Mouse (Mus musculus) megakaryocyte, embryonic 14.5 days (primary cell): Measurements from ENCODE around the gene Fev.

Experiments
- FLI1 ChIP-seq: IDR thresholded peaks from 2 replicates; pipeline ENCODE4 v1.6.1; 2012; ENCODE audit warnings: low read length, inconsistent platforms, mixed read lengths
- GATA1 ChIP-seq: IDR thresholded peaks from 3 replicates; pipeline ENCODE4 v1.6.1; 2012; ENCODE audit warnings: mixed read lengths, low read length, inconsistent platforms, borderline replicate concordance

DNA sequence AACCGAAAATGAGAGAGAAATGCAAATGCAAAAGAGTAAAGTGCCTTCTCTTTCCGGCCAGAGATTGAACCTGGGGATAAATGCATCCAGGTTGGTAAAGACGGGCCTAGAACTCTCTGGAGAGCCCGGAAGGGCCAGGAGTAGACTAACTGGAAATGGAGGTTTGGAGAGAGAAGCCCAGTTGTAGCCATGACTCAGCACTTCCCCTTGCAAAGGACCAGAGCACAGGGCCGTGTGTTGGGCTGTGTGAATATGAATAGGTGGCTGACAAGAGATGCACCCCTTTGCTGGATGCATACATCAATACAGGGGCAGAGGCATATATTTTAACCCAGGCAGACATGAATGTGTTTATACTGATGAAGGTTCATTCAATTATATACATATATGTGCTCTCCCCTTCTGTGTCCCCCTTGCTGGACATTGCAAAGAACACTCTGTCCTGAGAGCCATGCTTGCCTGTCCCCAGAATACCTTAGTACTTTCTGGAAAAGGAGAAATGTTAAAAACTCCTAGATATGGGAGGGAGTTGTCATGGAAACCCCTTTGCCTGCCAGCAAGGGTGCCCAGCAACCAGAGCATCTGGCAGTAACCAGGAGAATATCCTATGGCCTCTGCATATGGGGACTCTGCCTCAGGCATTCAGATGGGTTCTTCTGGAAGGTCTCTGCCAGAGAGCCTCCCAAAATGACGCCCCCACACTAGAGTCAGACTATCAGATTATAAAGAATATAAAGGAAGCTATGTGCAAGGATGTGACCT lies 25.8 kb downstream of the Fev start:
- TF ChIP-seq GATA1, result no peak
- no peak for TF ChIP-seq FLI1
